Mouse (Mus musculus) neural tube, embryonic 13.5 days (tissue): Measurements from ENCODE around the gene Vmn1r16. TPM values are rescaled to one million over a fixed set of nuclear protein-coding genes. Genes with fewer than 3 reads are reported as not detected.
"Not testable (repeated sequence)": the region's sequence is repeated elsewhere in the genome, so short reads cannot be mapped to it uniquely, and the experiment has no call there.

Experiments
- ATAC-seq: fragments of 200-750 bp; cut with Nextera tagmentation; 2 replicates; pipeline ENCODE4 v1.8.0; 2017; ENCODE audit warnings: low read depth, mild to moderate bottlenecking, moderate TSS enrichment, moderate library complexity
- H3K27ac ChIP-seq: fragments of 300-500 bp; sonication (generic); replicated peaks from 2 replicates; pipeline ENCODE4 v1.5.1; 2015; ENCODE audit warnings: moderate library complexity, mild to moderate bottlenecking, inconsistent platforms
- H3K27me3 ChIP-seq: fragments of 300-500 bp; sonication (generic); 2 replicates; pipeline ENCODE4 v1.6.1; 2015; ENCODE audit warnings: mild to moderate bottlenecking, inconsistent platforms
- H3K36me3 ChIP-seq: fragments of 300-500 bp; sonication (generic); 2 replicates; pipeline ENCODE4 v1.6.1; 2015; ENCODE audit warnings: mild to moderate bottlenecking, inconsistent platforms
- H3K4me1 ChIP-seq: fragments of 300-500 bp; sonication (generic); replicated peaks from 2 replicates; pipeline ENCODE4 v1.6.1; 2015; ENCODE audit warnings: inconsistent platforms
- H3K4me2 ChIP-seq: fragments of 300-500 bp; sonication (generic); 2 replicates; pipeline ENCODE4 v1.6.1; 2015; ENCODE audit warnings: inconsistent platforms, mild to moderate bottlenecking, moderate library complexity
- H3K4me3 ChIP-seq: fragments of 300-500 bp; sonication (generic); 2 replicates; pipeline ENCODE4 v1.5.1; 2015; ENCODE audit warnings: mild to moderate bottlenecking, inconsistent platforms
- H3K9ac ChIP-seq: fragments of 300-500 bp; sonication (generic); 2 replicates; pipeline ENCODE4 v1.6.1; 2015; ENCODE audit warnings: moderate library complexity, mild to moderate bottlenecking, inconsistent platforms
- H3K9me3 ChIP-seq: fragments of 300-500 bp; sonication (generic); 2 replicates; pipeline ENCODE4 v1.6.1; 2016; ENCODE audit warnings: inconsistent platforms
- WGBS: fragments of 180-500 bp; shearing (Covaris S2); methylation state at CpG from one replicate; pipeline ENCODE4 v1.1.7; 2015; 5-methylcytosine and 5-hydroxymethylcytosine counted together
- polyA plus RNA-seq: library from polyadenylated mRNA; unstranded; fragments of >200 nt; fragmentation: Nextera tagmentation; extraction: Ambion mirVana; gene quantifications from 2 replicates; pipeline ENCODE4 v1.2.1, GENCODE M21; 2015

Gene Vmn1r16
- polyA plus RNA-seq: not detected in 2 replicates

DNA sequence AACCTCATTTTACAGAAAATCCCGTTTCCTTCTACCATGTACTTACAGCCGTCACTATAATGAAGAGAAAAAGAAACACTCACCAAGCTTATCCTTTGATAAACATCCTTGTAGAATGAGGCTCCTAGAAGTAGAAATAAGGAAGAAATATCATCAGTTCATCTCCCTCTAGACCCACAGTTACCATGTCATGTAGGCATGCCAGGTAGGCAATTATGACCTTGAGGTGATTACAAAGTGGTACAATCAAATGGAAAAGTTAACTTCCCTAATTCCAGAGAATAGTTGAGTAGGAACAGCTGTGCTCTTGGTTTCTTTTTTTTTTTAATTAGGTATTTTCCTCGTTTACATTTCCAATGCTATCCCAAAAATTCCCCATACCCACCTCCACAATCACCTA, at the start of gene Vmn1r16:
Gene Vmn1r16 (minus strand): TSS at position 101 of the 400 bp plus-strand sequence.
- Histone ChIP-seq H3K9me3 (no peaks in the 10 kb centered on the region), H3K4me1 (no peaks in the 10 kb centered on the region), H3K27ac (no peak within 1 kb of the TSS), H3K4me2 (no peak within 1 kb of the TSS), H3K36me3 (no peaks in the 10 kb centered on the region), H3K4me3 (no peak within 1 kb of the TSS), H3K9ac (no peak within 1 kb of the TSS), H3K27me3 (no peaks in the 10 kb centered on the region)
- ATAC-seq: no peak
- WGBS: 80% methylated on average over 3 of the region's 3 CpGs

- Histone ChIP-seq H3K9me3 (no peaks in the 10 kb centered on the region), H3K4me1 (no peaks in the 10 kb centered on the region), H3K4me2 (no peak overlapping the region), H3K9ac (no peak overlapping the region), H3K36me3 (no peaks in the 10 kb centered on the region), H3K27me3 (no peaks in the 10 kb centered on the region), H3K27ac (no peak overlapping the region), H3K4me3 (no peak overlapping the region)
- 92% methylated on average over 1 of the region's 1 CpGs for WGBS
- no peak for ATAC-seq
These were observed 38.2 kb upstream of the Vmn1r16 start for GRCm38 (mm10) chr6:57367496-57367895.

GRCm38 (mm10) chr6:57365866-57366265, 36.6 kb upstream of the Vmn1r16 start:
- not testable (repeated sequence) for ATAC-seq, H3K4me3 ChIP-seq, H3K9ac ChIP-seq, H3K4me1 ChIP-seq, H3K36me3 ChIP-seq, H3K9me3 ChIP-seq, H3K4me2 ChIP-seq, H3K27ac ChIP-seq, H3K27me3 ChIP-seq
- 90% methylated on average over 1 of the region's 1 CpGs for WGBS

DNA sequence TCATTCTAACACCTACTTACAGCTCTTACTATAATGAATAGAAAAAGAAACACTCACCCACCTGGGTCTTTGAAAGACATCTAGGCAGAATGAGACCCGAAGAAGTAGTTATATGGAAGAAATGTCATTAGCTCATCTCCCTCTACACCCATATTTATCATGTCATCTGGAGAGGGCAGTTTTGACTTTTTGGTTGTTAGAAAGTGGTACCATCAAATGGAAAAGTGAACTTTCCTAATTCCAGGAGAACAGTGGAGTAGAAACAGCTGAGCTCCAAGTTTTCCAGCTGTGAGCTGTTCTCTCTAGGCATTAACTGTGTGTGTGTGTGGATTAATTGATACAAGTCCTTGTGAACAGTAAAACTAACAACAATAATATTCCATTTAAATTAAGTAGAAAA, 34.3 kb upstream of the Vmn1r16 start, which contains the start of gene Vmn1r17:
Gene Vmn1r17 (minus strand): TSS at position 101 of the 400 bp plus-strand sequence.
- no peak for ATAC-seq
- Histone ChIP-seq H3K4me2 (no peak within 1 kb of the TSS), H3K9me3 (no peaks in the 10 kb centered on the region), H3K27ac (no peak within 1 kb of the TSS), H3K4me3 (no peak within 1 kb of the TSS), H3K36me3 (no peaks in the 10 kb centered on the region), H3K27me3 (no peaks in the 10 kb centered on the region), H3K9ac (no peak within 1 kb of the TSS), H3K4me1 (no peaks in the 10 kb centered on the region)
- WGBS: 91% methylated on average over 1 of the region's 1 CpGs

DNA sequence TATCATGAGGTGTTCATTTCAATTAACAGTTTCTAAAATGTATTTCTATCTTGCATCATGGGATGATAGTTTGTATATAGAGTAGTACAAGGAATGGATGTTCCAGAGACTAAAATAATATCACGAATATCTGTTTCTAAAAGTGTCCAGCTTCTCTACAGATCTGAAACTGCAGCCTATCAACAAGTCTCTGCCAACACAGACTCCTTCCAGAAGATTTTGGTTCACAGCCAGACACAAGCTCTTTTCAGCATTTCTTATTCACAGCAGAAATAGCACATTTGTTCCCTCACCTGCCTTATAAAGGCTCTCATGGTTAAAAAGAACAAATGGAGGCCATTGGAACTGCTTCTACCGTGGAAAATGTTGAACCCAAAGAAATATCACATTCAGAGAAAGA, 27.6 kb upstream of the Vmn1r16 start:
- WGBS: 79% methylated on average over 2 of the region's 2 CpGs

DNA sequence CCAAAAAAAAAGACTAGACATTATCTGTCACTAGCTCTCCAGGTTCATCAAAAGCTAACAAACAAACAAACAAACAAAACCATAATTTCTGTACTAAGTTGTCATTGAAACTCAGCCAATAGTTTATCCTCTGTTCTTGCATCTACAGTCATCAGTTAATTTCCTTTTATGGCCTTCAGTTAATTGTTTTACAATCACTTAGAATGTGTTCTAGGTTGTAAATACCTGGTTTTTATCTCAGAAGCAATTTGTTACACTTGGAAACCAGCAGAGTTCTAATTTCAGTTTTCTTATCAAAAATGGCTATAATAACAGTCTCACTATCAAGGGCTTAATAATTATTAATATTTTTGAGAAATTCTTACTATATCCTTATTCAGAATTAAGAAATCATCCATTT, 3.1 kb downstream of the Vmn1r16 start:
- H3K36me3 ChIP-seq: no peaks in the 10 kb centered on the region
- H3K4me2 ChIP-seq: no peak overlapping the region
- H3K9me3 ChIP-seq: no peaks in the 10 kb centered on the region
- H3K27ac ChIP-seq: no peak overlapping the region
- no peak overlapping the region for H3K9ac ChIP-seq
- H3K4me3 ChIP-seq: no peak overlapping the region
- no peaks in the 10 kb centered on the region for H3K4me1 ChIP-seq
- H3K27me3 ChIP-seq: no peaks in the 10 kb centered on the region
- no peak for ATAC-seq

More for the DNA sequence above, 27.6 kb upstream of the Vmn1r16 start:
- no peak overlapping the region for H3K27ac ChIP-seq
- H3K9ac ChIP-seq: no peak overlapping the region
- ATAC-seq: no peak
- H3K9me3 ChIP-seq: no peaks in the 10 kb centered on the region
- H3K36me3 ChIP-seq: no peaks in the 10 kb centered on the region
- no peaks in the 10 kb centered on the region for H3K4me1 ChIP-seq
- H3K27me3 ChIP-seq: no peaks in the 10 kb centered on the region
- H3K4me2 ChIP-seq: no peak overlapping the region
- H3K4me3 ChIP-seq: no peak overlapping the region

DNA sequence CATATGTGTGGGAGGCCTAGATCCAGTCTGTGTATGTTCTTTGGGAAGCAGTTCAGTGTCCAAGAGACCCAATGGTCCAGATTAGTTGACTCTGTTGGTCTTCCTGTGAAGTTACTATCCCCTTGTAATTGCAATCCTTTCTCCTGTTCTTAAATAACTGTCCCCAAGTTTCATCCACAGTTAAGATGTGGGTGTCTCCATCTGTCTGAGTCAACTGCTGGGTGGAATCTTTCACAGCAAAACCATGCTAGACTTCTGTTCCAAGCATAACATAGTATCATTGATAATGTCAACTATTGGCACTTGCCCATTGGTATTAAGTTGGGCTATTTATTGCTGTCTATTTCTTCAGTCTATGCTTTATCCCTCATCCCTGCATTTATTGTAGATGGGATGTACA, 50.3 kb downstream of the Vmn1r16 start:
- no peak overlapping the region for H3K27ac ChIP-seq

GRCm38 (mm10) chr6:57272517-57272916, 56.8 kb downstream of the Vmn1r16 start:
- H3K4me3 ChIP-seq: no peak overlapping the region
- no peak overlapping the region for H3K4me2 ChIP-seq
- H3K9ac ChIP-seq: no peak overlapping the region
- H3K36me3 ChIP-seq: no peaks in the 10 kb centered on the region
- H3K27me3 ChIP-seq: no peaks in the 10 kb centered on the region
- H3K4me1 ChIP-seq: no peaks in the 10 kb centered on the region
- no peak overlapping the region for H3K27ac ChIP-seq
- H3K9me3 ChIP-seq: no peaks in the 10 kb centered on the region
- no peak for ATAC-seq

More for the DNA sequence above, 50.3 kb downstream of the Vmn1r16 start:
- Histone ChIP-seq H3K9ac (no peak overlapping the region), H3K27me3 (no peaks in the 10 kb centered on the region), H3K4me2 (no peak overlapping the region), H3K4me3 (no peak overlapping the region), H3K4me1 (no peaks in the 10 kb centered on the region), H3K9me3 (no peaks in the 10 kb centered on the region), H3K36me3 (no peaks in the 10 kb centered on the region)
- ATAC-seq: no peak

DNA sequence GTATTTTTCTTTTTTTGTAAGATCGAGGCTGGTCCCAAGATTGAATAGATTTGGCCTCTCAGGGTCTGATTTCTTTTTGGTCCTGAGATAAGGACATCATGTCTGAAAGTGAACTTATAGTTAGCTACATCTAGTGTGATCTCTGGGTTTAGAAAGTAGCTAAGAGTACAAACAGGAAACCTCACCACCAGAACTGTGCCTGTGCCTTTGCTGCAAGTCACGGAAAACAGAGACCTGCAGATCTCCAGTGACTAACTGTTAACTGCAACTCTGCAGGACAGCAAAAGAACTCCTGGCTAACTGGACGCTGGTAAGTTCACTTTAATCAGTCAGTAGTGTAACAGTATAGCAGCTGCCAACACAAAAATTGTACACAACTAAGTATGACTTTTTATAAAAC, 57.4 kb downstream of the Vmn1r16 start:
- Histone ChIP-seq H3K9me3 (no peaks in the 10 kb centered on the region), H3K4me3 (no peak overlapping the region), H3K4me1 (no peaks in the 10 kb centered on the region), H3K9ac (no peak overlapping the region), H3K4me2 (no peak overlapping the region), H3K36me3 (no peaks in the 10 kb centered on the region), H3K27me3 (no peaks in the 10 kb centered on the region), H3K27ac (no peak overlapping the region)
- 77% methylated on average over 3 of the region's 3 CpGs for whole genome bisulfite sequencing
- no peak for ATAC-seq

Other genes starting within 250 kb of the Vmn1r16 start
- gene Vmn1r10, start 220.0 kb downstream of the Vmn1r16 start, polyA plus RNA-seq: not detected in 2 replicates
- not detected in 2 replicates for gene Vmn1r11, start 196.0 kb downstream of the Vmn1r16 start, polyA plus RNA-seq
- gene Vmn1r12, start 172.6 kb downstream of the Vmn1r16 start, polyA plus RNA-seq: not detected in 2 replicates
- gene Vmn1r13, start 126.2 kb downstream of the Vmn1r16 start, polyA plus RNA-seq: not detected in 2 replicates
- not detected in 2 replicates for gene Vmn1r14, start 97.8 kb downstream of the Vmn1r16 start, polyA plus RNA-seq
- not detected in 2 replicates for gene Vmn1r15, start 71.5 kb downstream of the Vmn1r16 start, polyA plus RNA-seq
- gene Vmn1r17, start 34.2 kb upstream of the Vmn1r16 start, polyA plus RNA-seq: not detected in 2 replicates
- gene Vmn1r18, start 66.3 kb upstream of the Vmn1r16 start, polyA plus RNA-seq: not detected in 2 replicates
- gene Vmn1r19, start 74.3 kb upstream of the Vmn1r16 start, polyA plus RNA-seq: not detected in 2 replicates
- not detected in 2 replicates for gene Vmn1r20, start 99.4 kb upstream of the Vmn1r16 start, polyA plus RNA-seq
- 6.6 and 7.2 TPM in 2 replicates for gene Ppm1k, start 206.0 kb upstream of the Vmn1r16 start, polyA plus RNA-seq